Mouse (Mus musculus) thymus, adult 2 months (tissue): ENCODE results near the gene Zfp867.

Experiments
- CTCF ChIP-seq: fragments of 200-500 bp; IDR thresholded peaks from 2 replicates; pipeline ENCODE4 v1.5.1; 2012; ENCODE audit warnings: mild to moderate bottlenecking, control low read depth, low read length, moderate library complexity, borderline replicate concordance; ENCODE audit not compliant: control insufficient read depth, poor library complexity, insufficient read depth; ENCODE audit errors: extremely low read depth
- POLR2A ChIP-seq: fragments of 200-500 bp; IDR thresholded peaks from 2 replicates; pipeline ENCODE4 v1.6.1; 2012; ENCODE audit warnings: mild to moderate bottlenecking, low read length, control low read depth, moderate library complexity; ENCODE audit not compliant: control insufficient read depth, poor library complexity, insufficient read depth; ENCODE audit errors: extremely low read depth

DNA sequence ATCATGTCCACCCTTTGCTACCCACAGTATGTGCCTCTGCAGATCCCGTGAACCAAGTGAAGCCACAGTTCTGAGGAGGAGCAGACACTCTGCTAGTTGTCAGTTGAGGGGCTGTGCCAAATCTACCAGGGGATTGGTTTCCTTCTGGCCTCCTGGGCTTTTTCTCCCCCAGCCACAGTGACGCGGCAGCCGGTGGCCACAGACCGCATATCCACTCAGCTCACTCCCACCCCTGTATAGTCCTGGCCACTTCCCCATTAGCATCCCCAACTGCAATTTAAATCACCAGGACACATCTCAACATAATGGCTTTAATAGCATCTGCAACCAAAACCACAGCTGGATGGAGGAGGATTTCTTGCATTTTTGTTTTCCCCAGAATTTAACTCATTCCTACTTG lies 53.6 kb downstream of the Zfp867 start:
- TF ChIP-seq CTCF (no peak), POLR2A (no peak)
